Mouse (Mus musculus) v-Abl transformed pro-B cells (cell line): Measurements from ENCODE around the gene Gpld1.
"Not testable (repeated sequence)": the region's sequence is repeated elsewhere in the genome, so short reads cannot be mapped to it uniquely, and the experiment has no call there.

Experiments used
- in situ Hi-C, 2 experiments: fragments of 400-800 bp; cut with MboI; formaldehyde crosslinking; loops; one replicate each; pipeline ENCODE4 v1.15.1; 2025; ENCODE audit not compliant: unreplicated experiment in 2 of 2

Gene Gpld1

DNA sequence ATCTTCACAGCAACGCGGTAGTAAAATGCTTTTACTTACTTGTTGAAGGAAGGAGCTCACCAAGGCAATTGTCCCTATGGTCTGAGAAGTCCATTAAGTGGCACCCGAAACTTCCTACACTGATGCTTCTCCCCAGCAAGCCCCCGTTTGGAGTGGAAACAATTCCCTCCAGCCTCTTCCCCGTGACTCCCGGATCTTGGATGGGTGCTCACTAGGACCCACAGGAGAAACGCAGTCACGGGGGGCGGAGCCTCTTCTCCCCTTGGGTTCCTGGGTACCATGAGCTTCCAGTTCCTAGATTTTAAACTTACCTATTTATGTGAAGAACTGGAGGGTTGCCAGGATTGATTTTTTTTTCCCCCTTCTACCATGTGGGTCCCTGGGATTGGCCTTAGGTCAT, 3.5 kb upstream of the Gpld1 start:
- in situ Hi-C loops = loop anchor here in 1 of 2 experiments (25.0 kb wide), 2 partner anchors 627 to 952 kb away; partner anchors contain the start of gene Scgn

DNA sequence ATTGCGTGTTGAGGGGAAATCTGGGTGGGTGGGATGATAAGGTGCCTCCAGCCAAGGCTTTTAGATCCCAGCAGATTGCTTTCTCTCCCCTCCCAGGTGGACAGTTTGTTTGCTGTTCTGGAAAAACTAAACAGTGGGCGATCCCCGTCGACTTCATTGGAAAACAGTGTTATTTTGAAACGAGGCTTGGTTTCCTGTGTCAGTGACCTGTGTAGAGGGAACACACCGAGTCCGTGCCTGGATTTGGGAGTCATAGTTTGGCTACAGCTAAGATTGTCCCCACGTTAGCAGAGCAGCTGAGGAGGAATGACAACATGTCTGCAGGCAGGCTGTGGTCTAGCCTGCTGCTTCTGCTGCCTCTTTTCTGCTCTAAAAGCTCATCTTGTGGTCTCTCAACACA, 351 bp downstream of the Gpld1 start:
- in situ Hi-C loops = loop anchor here in 1 of 2 experiments (25.0 kb wide), 2 partner anchors 631 to 956 kb away; partner anchors contain the start of gene Scgn

DNA sequence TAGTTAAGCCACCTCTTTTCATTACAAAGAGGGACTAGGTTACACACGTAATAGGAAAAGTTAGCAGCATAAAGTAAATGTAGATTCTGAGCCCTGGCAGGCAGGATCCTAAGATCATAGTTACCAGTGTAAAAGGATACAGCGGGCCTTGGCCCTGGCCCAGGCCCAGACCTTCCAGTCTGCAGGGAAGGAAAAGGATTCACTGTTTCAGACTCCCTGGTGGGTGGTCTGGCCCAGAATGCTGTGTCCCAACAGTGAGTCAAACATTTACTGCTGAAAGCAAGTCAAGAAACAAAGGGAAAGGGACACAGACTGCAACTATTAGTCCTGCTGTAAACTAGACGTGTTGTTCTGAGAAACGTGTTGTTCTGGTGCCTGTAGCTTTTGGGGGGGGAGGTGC, 2.6 kb downstream of the Gpld1 start:
- in situ Hi-C loops = loop anchor here in 1 of 2 experiments (25.0 kb wide), 2 partner anchors 633 to 958 kb away; partner anchors contain the start of gene Scgn

DNA sequence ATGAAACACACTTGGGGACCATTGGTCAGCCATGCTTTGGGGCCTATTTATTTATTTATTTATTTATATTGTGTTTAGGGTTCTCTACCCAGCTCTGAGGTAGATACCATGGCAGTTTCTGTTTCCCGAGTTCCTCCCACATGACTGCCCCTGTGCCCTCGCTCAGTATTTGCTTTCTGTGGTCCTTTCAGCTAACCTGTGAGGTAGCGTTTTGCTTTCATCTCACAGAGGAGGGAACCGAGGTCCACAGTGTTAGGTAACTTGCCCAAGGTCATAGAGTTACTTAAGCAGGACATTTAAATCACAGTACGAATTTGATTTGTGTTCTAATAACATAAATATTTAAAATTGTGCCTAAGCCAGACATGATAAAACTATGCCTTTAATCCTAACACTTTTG, 4.2 kb downstream of the Gpld1 start:
- in situ Hi-C loops = loop anchor here in 1 of 2 experiments (25.0 kb wide), 2 partner anchors 635 to 960 kb away; partner anchors contain the start of gene Scgn

DNA sequence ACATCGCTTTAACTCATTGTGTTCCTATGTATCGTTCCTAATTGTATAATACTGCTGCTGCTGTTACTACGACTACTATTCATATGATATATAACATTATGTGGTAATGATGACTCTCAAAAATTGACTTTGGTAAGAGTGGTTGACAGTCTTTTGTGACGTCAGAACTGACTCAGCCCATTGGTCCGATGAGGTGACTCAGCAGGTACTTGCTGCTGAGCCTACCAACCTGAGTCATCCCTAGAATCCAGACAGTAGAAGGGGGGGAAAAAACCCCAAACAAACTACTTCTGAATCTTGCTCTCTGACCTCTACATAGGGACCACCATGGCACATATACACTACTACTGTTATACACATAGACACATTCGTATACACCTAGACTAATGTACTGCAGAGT, 5.9 kb downstream of the Gpld1 start:
- in situ Hi-C loops = loop anchor here in 1 of 2 experiments (25.0 kb wide), 2 partner anchors 637 to 962 kb away; partner anchors contain the start of gene Scgn

DNA sequence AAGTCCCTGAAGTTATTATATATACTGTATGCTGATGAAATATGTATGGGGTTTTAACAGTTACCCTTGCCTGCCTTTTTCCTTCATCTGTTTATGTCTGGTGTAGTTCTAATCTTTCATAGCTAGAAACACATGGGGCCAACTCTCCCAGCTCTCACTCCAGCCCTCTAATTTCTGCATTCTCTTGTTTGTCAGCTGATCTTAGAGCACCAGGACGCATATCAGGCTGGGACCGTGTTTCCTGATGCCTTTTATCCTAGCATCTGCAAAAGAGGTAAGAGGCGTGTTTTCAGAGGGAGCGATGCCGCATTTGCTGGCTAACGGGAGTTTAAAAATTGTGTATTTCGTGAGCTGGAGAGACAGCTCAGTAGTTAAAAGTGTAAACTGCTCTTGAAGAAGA, 9.7 kb downstream of the Gpld1 start:
- in situ Hi-C loops = no loop called here

DNA sequence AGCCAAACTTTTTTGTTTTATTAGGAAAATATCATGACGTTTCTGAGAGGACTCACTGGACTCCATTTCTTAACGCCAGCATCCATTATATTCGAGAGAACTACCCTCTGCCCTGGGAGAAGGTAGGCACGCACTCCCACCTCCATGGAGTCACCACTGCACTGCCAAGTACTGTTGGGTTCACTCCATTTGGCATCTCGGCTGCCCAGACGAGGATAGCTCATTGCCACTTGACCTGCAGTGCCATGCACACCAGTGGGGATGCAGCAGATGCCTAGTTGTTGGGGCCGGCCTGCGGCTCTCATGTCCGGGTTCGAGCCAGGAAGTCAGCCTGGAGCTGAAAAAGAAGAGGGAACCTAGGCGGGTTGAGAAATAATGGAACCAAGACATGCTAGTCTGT, 12.1 kb downstream of the Gpld1 start:
- in situ Hi-C loops = no loop called here

DNA sequence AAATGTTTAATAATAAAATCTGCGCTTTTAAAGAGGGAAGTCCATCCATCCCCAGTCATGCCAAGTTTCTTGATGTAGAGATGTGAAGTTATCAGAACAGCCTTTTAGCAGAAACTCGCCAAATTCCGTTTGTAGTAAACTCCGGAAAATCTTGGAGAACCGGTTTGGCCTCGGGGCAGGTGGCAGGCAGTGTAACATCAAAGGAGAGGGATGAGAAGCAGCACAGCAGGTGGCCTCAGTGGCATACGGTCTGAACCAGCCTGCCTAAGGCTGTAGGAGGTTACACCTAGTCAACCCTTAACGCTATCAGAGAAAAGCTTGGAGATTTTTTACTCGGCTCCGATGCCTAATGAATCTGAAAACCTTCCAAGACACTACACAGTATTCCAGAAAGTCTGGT, 12.5 kb downstream of the Gpld1 start:
- in situ Hi-C loops = no loop called here

DNA sequence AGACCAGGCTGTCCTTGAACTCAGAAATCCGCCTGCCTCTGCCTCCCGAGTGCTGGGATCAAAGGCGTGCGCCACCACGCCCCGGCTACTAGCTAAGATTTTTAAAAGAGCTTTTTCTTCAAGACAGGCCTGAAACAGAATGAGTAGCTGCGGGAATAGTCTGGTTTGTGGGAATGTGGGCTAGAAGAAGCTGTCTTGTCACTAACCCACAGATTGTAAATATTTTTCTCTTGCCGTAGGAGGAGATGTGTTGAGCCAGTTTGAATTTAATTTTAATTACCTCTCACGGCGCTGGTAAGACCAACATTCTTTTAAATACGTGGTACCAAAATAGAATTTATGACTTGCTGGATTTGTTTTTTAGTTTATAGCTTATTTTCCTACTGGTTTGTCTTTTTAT, 15.7 kb downstream of the Gpld1 start:
- in situ Hi-C loops = no loop called here

DNA sequence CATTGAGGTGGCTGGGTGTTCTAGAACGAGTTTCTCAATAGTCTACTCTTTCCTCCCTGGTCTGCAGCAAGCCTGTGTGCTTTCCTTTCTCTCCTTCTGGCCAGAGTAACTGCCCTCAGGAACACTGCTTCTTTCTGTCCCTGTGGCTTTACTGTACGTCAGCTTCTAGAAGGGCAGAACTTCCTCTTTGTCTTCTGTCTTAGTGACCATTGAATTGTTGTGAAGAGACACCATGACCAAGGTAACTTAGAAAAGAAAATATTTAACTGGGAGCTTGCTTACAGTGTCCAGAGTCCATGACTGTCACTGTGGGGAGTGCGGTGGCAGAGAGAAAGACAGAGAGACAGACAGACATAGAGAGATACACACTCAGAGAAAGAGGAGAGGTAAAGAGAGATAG, 17.1 kb downstream of the Gpld1 start:
- in situ Hi-C loops = no loop called here

DNA sequence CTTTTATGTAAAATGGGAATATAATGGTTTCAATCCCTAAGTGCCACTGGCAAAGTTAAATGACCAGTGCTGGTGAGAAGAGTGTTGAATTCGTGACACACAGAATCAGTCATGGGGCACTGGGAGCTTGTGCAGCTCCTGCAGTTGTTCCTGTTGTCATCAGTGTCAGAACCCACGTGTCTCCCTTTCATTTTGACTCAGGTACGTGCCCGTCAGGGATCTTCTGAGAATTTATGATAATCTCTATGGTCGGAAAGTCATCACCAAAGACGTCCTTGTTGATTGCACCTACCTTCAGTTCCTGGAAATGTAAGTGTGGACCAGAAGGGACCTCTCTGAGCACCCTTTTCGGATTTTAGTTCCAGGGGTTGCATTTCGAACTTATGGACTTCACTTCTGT, 19.2 kb downstream of the Gpld1 start:
- in situ Hi-C loops = no loop called here

DNA sequence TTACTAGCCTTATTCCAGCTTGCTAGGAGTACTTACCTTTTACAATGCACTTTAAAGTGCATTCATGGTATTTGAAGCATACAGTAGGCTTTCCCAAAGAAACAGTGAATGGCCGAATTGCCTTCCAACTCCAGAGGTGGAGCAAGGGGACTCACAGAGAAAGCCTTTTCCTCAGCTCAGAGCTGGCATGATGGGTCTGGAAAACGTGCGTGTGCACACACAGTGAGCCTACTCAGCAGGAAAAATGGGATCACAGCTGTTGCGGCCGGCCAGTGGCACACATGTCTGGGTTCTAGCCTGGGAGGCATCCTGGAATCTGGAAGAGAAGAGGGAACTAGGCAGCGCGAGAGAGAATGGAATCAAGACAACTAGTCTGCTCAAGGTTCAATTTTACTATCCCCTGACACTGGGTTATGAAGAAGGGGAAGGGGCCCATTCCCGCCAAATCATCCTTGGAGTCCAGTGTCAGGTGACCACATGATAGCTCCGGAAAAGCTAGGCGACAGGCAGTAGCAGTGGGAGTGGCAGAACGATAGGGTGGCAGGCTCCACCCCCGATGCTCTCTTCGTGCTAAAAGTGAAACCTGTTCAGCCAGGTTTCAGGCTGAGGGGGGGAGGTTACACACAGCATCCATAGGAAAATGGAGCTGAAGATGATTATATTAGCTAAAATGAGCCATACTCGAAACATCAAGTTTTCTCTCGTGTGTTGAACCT, 22.3 kb downstream of the Gpld1 start:
- in situ Hi-C loops = no loop called here

DNA sequence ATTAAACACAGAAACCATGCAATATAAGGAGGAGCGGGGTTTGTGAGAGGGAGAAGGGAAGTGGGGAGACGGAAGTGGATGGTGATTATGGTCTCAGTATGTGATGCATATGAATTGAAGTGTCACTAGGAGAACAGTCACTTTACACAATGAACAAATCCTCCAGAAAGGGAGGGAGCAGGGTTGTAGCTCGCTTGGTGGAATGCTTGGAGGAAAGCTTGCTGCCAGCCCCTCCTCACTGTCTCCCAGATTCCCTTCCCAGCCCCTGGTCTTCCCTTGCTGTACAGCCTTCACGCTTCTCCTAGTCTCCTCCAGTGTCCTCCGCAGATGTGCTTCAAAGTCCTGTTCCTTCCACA, 22.9 kb downstream of the Gpld1 start:
- in situ Hi-C loops = no loop called here

DNA sequence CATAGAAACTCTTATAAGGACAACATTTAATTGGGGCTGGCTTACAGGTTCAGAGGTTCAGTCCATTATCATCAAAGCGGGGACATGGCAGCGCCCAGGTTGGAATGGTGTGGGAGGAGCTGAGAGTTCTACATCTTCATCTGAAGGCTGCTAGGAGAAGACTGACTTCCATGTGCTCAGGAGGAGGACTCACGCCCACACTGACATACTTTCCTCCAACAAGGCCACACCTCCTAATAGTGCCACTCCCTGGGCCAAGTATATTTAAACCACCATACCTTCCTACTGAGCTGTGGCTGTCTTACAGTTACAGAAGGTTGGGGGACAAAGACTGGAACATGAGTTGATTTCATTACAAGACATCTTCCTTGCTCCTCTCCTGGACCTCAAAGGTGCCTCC, 28.8 kb downstream of the Gpld1 start:
- in situ Hi-C loops = not testable (repeated sequence)

DNA sequence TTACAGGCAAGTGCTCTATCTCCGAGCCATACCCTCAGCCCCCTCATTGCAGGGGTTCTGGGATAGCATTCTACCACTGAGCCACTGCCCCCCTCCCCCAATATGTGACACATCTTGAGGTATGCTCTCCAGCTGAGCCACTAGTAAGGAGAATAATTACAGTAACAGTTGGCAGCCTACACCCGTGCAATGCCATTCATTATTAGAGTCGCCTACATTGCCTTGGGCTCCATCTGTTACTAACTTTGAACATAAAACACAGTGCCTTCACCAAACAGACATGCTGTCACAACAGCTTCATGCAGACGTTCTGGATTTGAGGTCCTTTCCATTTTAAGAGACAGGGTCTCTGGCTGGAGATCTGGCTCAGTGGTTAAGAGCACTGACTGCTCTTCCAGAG, 33.4 kb downstream of the Gpld1 start:
- in situ Hi-C loops = no loop called here

DNA sequence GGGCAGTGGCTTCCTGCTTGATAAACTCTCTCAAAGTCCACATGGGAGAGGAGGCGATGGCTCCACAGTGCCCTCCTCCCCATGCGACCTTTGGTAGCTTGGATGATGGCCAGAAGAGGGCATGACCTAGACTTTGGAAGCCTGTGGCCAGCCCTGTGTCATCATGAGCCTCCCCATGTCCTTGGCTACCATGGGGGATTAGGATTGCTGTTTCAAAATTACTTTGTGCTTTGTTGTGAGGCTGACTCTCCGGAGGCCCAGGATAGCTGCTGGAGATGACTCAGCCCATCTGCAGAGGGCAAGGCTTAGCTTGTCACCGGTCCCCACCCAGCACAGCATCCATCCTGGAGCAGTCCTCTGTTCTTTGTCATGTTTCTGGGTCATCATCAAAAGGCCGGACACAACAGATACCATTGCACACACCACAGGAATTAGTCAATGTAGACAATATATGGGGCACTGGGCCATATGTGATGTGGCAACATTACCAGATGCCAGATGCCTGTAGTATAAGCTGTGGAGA, 34.9 kb downstream of the Gpld1 start:
- in situ Hi-C loops = no loop called here

DNA sequence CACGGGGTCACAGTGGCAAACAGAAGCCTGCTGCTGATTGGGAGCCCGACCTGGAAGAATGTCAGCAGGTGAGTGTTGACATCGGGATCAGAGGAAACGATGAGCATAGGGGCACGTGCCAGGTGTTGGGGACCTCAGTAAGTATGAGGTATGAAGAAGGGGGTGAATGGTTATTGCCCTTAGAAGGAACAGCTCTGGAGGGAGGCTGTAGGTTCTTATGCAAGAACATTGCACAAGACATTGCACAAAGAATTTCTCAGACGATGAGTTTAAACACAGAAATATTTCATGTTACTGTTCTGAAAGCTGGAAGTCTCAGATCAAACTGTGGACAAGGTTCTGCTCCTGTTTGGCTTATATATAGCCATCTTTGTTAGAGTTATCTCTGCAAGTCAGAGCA, 38.1 kb downstream of the Gpld1 start:
- in situ Hi-C loops = no loop called here

DNA sequence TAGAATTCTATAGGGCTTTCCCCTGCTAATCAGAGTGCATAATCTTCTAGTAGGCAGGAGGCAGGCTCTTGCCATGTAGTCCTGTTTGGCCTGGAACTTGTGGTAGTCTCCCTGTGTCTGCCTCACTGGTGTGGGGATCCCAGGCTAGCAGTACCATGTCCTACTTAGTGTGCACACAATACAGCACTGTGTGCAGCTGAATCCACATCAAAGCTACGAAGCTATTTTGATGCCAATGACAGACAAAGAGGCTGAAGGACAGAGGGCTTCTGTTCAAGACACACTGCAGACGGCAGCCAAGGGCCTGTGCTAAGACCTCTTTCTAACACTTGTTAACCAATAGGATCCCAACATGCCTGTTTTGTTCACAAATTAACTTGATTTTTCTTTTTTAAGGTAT, 42.5 kb downstream of the Gpld1 start:
- in situ Hi-C loops = no loop called here

DNA sequence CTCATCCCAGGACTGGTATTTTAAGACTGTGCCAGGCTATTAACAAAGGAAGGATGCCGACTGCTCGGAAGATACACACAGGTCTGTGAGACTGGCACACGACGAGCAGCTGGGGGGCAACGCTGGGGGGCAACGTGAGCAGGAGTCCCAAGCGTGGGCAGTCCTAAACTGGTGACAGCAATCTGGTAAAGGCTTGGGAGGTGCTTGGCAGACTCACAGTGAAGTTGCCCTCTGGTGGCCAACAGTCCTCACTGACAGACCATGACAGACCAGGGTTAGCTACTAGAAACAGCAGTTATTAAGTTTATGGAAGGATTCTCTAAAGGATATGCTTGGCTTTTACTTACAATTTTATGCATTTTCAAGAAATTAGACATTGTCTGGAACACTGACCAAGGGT, 45.4 kb downstream of the Gpld1 start:
- in situ Hi-C loops = no loop called here

DNA sequence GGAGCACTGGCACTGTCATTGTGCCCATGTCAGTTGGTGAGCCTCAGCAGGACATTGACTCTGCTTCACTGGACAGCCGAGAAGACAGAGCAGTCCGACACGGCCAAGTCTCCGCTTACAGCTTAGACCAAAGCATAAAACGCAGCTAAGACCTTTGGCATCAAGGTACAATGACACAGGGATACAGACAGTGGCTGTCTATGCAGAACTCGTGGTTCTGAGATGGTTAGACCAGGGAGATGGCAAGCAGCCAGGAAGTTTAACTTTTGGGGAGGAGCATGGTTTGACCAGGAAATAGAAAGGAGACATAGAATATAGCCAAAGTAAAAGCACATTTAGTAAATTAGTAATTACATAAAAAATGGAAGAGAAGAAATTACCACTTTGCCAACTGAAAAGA, 46.1 kb downstream of the Gpld1 start:
- in situ Hi-C loops = no loop called here

DNA sequence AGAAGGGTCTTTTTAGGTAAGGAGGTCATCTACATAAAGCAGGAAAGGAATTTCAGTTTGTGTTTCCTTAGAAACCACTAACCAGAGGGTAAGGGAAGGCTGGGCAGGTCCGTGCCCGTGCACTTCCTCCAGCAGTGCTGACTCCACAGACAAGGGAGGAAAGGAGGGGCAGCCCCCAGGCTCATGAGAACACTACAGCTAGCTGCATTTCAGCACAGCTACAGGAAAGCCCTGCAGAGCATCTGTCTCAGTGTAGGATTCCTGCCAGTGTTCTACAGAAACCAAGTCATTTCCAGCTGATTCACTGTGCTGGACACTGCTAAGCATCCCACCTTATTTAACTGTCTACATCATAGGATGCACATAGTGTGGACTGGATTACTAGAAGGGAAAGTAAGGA, 50.2 kb downstream of the Gpld1 start:
- in situ Hi-C loops = no loop called here

DNA sequence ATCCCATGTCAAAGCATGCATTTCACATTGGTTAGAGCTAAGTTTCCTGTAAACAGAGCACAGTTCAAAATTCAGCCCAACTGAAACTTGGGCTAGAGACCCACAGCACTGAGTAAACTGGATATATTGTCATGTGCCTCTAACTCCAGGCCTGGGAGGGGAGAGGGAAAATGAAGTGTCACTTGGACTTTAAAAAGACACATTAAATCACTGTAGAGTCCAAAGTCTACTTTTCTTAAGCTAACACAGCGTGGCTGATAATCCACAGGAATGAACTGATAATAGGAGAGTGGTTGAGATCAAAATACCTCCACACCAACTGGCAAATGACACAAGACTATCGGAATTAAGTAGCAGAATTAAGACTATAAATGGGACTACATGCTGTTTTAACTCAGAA, 56.6 kb downstream of the Gpld1 start:
- in situ Hi-C loops = no loop called here
